Comparison of ENCODE assay signal across 20 mouse cellular contexts in the genomic region with DNA sequence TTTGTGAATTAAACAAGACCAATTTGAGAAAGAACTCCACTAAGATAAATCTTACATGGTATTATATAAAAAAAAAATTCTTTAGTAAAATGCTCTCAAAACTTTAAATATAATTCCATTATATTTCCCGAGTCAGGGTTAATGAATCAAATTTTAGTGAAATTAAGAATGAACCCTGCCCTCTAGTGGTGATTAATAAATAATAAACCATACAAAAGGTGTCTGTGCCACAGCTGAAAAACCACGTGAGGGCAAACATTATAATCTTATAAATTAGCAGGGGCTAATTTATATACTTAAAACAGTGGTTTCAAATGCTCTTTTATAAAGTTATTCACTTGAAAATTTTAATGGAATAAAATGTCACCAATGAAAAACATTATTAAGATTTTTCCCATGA.
A peak's percentile ranks its signal among the peaks of the same experiment; 100 is the strongest.
DNase-seq lines count a peak whose midpoint lies in the region; ATAC-seq and TF ChIP-seq lines count a peak whose summit lies in the region.
"Had no signal": no experiment of that assay in that cellular context is flagged by ENCODE, and none has a peak within 500 bp of the region (broad histone marks: within the 10 kb centered on the region; RNA-seq: fewer than 3 reads in every experiment).

No protein-coding gene starts in this region.

- WGBS in forebrain, embryonic 14.5 days: 33% methylated on average over 2 of the region's 2 CpGs
- WGBS in forebrain, embryonic 10.5 days: 52% methylated on average over 2 of the region's 2 CpGs

- peak; percentile 60 for DNase-seq in forebrain, embryonic 14.5 days (ENCODE audit: low spot score)
- no peak for DNase-seq in forebrain, embryonic 10.5 days (ENCODE audit: extremely low spot score, low spot score)
- no peak for DNase-seq in layer of hippocampus, adult 2 months (ENCODE audit: low spot score in 2 of 2)
- no peak for DNase-seq in layer of hippocampus, postnatal 10 days (ENCODE audit: low spot score in 2 of 2)
- peak; percentile 5 for DNase-seq in A20 (ENCODE audit: low read depth, low spot score)
- DNase-seq in brain, embryonic 14.5 days (ENCODE audit: low read depth): peak; percentile 17
- DNase-seq in right cerebral cortex, postnatal 14 days: no peak
- no peak for DNase-seq in thymus, postnatal 4 days
- DNase-seq: adrenal gland, adult 8-10 months; cerebellum, adult 11 months; cerebellum, postnatal 25 days; heart, adult 18-20 months; kidney, adult 11 months; kidney, postnatal 14 days; lung, postnatal 14 days had no signal

- no peaks in the 10 kb centered on the region for H3K27me3 ChIP-seq in forebrain, embryonic 14.5 days (replicated peaks; ENCODE audit: control insufficient read depth, insufficient read depth, low read length)
- no peaks in the 10 kb centered on the region for H3K27me3 ChIP-seq in forebrain, embryonic 10.5 days (ENCODE audit: poor library complexity, severe bottlenecking)
- H3K27me3 ChIP-seq: forebrain, embryonic 13.5 days; hindbrain, embryonic 12.5 days; limb, embryonic 15.5 days; stomach, embryonic 15.5 days had no signal

- H3K4me2 ChIP-seq in forebrain, embryonic 14.5 days (ENCODE audit: low read length): no peak overlapping the region
- H3K4me2 ChIP-seq: forebrain, embryonic 13.5 days; hindbrain, embryonic 12.5 days; limb, embryonic 15.5 days; stomach, embryonic 15.5 days had no signal

- no peak for ATAC-seq in forebrain, embryonic 14.5 days
- ATAC-seq: forebrain, embryonic 13.5 days had no signal

- no peaks in the 10 kb centered on the region for H3K36me3 ChIP-seq in forebrain, embryonic 14.5 days (ENCODE audit: control insufficient read depth, insufficient read depth, low read length)
- no peaks in the 10 kb centered on the region for H3K36me3 ChIP-seq in forebrain, embryonic 10.5 days (replicated peaks)
- H3K36me3 ChIP-seq: G1E; hindbrain, embryonic 12.5 days; limb, embryonic 15.5 days; stomach, embryonic 15.5 days had no signal

- H3K9ac ChIP-seq in forebrain, embryonic 14.5 days (ENCODE audit: low read length): no peak overlapping the region
- H3K9ac ChIP-seq: forebrain, embryonic 13.5 days; hindbrain, embryonic 12.5 days; limb, embryonic 15.5 days; stomach, embryonic 15.5 days had no signal

- peak; percentile 74 for TF ChIP-seq CTCF in layer of hippocampus, adult 2 months (conservative IDR thresholded peaks at IDR 0.05)
- no peak for TF ChIP-seq CTCF in brain, embryonic 14.5 days (IDR thresholded peaks at IDR 0.05; ENCODE audit: borderline replicate concordance, extremely low read depth, insufficient read depth, insufficient read length)

- no peak for TF ChIP-seq POLR2A in brain, embryonic 14.5 days (IDR thresholded peaks at IDR 0.05; ENCODE audit: borderline replicate concordance, extremely low read depth, insufficient read depth, insufficient read length, poor library complexity, severe bottlenecking)

- H3K9me3 ChIP-seq in forebrain, embryonic 14.5 days (replicated peaks; ENCODE audit: control insufficient read depth, low read length): no peaks in the 10 kb centered on the region
- no peaks in the 10 kb centered on the region for H3K9me3 ChIP-seq in forebrain, embryonic 10.5 days
- H3K9me3 ChIP-seq: forebrain, embryonic 13.5 days; G1E; hindbrain, embryonic 12.5 days; limb, embryonic 15.5 days; stomach, embryonic 15.5 days had no signal

- no peaks in the 10 kb centered on the region for H3K4me1 ChIP-seq in forebrain, embryonic 14.5 days (ENCODE audit: control insufficient read depth, insufficient read depth, low read length)
- no peaks in the 10 kb centered on the region for H3K4me1 ChIP-seq in forebrain, embryonic 10.5 days
- H3K4me1 ChIP-seq: forebrain, embryonic 13.5 days; hindbrain, embryonic 12.5 days; limb, embryonic 15.5 days; stomach, embryonic 15.5 days had no signal

- no peak overlapping the region for H3K27ac ChIP-seq in forebrain, embryonic 14.5 days (ENCODE audit: low read depth, low read length)
- no peak overlapping the region for H3K27ac ChIP-seq in forebrain, embryonic 10.5 days
- no peak overlapping the region for H3K27ac ChIP-seq in layer of hippocampus, adult 2 months
- H3K27ac ChIP-seq: forebrain, embryonic 13.5 days; hindbrain, embryonic 12.5 days; limb, embryonic 15.5 days; stomach, embryonic 15.5 days had no signal

- no peak overlapping the region for H3K4me3 ChIP-seq in forebrain, embryonic 14.5 days (ENCODE audit: low read depth, low read length)
- H3K4me3 ChIP-seq in forebrain, embryonic 10.5 days: no peak overlapping the region
- H3K4me3 ChIP-seq in layer of hippocampus, adult 2 months: no peak overlapping the region
- H3K4me3 ChIP-seq: forebrain, embryonic 13.5 days; hindbrain, embryonic 12.5 days; limb, embryonic 15.5 days; stomach, embryonic 15.5 days had no signal

Comparison
In these comparisons a context has a peak if more than half of its experiments do, and no peak if none do; other contexts are left out.
1. DNase-seq: peak in forebrain, embryonic 14.5 days (single experiment), A20 (single experiment) and brain, embryonic 14.5 days (single experiment); none in forebrain, embryonic 10.5 days (single experiment), layer of hippocampus, adult 2 months (0 of 2), layer of hippocampus, postnatal 10 days (0 of 2), right cerebral cortex, postnatal 14 days (single experiment) and thymus, postnatal 4 days (single experiment).